Mouse (Mus musculus) embryonic facial prominence, embryonic 14.5 days (tissue): ENCODE data around the gene Mad1l1. TPM values are rescaled to one million over a fixed set of nuclear protein-coding genes. Genes with fewer than 3 reads are reported as not detected.
"Not testable (repeated sequence)": the region's sequence is repeated elsewhere in the genome, so short reads cannot be mapped to it uniquely, and the experiment has no call there.

Experiments
- ATAC-seq: fragments of 200-750 bp; cut with Nextera tagmentation; 2 replicates; pipeline ENCODE4 v1.8.0; 2017; ENCODE audit warnings: low read depth, moderate number of reproducible peaks, moderate TSS enrichment
- DNase-seq: peaks from one replicate; pipeline ENCODE4 v3.0.0-alpha.2; 2015; ENCODE audit warnings: low spot score
- H3K27ac ChIP-seq: fragments of 300-500 bp; sonication (generic); replicated peaks from 2 replicates; pipeline ENCODE4 v1.5.1; 2014; ENCODE audit warnings: low read depth, mild to moderate bottlenecking, low read length, moderate library complexity
- H3K27me3 ChIP-seq: fragments of 300-500 bp; sonication (generic); replicated peaks from 2 replicates; pipeline ENCODE4 v1.6.1; 2014; ENCODE audit warnings: low read length; ENCODE audit not compliant: control insufficient read depth, insufficient read depth
- H3K36me3 ChIP-seq: fragments of 300-500 bp; sonication (generic); 2 replicates; pipeline ENCODE4 v1.6.1; 2014; ENCODE audit warnings: low read length, mixed read lengths; ENCODE audit not compliant: control insufficient read depth, insufficient read depth
- H3K4me1 ChIP-seq: fragments of 300-500 bp; sonication (generic); 2 replicates; pipeline ENCODE4 v1.6.1; 2014; ENCODE audit warnings: antibody characterized with exemption, low read length; ENCODE audit not compliant: control insufficient read depth, insufficient read depth
- H3K4me2 ChIP-seq: fragments of 300-500 bp; sonication (generic); 2 replicates; pipeline ENCODE4 v1.6.1; 2014; ENCODE audit warnings: low read depth, mild to moderate bottlenecking, low read length, moderate library complexity, mixed read lengths
- H3K4me3 ChIP-seq: fragments of 300-500 bp; sonication (generic); 2 replicates; pipeline ENCODE4 v1.5.1; 2014; ENCODE audit warnings: low read depth, mild to moderate bottlenecking, low read length
- H3K9ac ChIP-seq: fragments of 300-500 bp; sonication (generic); 2 replicates; pipeline ENCODE4 v1.6.1; 2014; ENCODE audit warnings: low read depth, mild to moderate bottlenecking, low read length, moderate library complexity, mixed read lengths
- H3K9me3 ChIP-seq: fragments of 300-500 bp; sonication (generic); 2 replicates; pipeline ENCODE4 v1.6.1; 2016; ENCODE audit warnings: low read length; ENCODE audit not compliant: control insufficient read depth
- WGBS: fragments of 180-500 bp; shearing (Covaris S2); extraction: QIAGEN DNeasy Blood & Tissue Kit; methylation state at CpG from one replicate; pipeline ENCODE4 v1.1.7; 2014; 5-methylcytosine and 5-hydroxymethylcytosine counted together
- polyA plus RNA-seq: library from polyadenylated mRNA; unstranded; fragments of >200 nt; fragmentation: Nextera tagmentation; extraction: Ambion mirVana; gene quantifications from 2 replicates; pipeline ENCODE4 v1.2.1, GENCODE M21; 2014

Gene Mad1l1
- polyA plus RNA-seq, 1 experiment from 2014 or later = 38.0 TPM

DNA sequence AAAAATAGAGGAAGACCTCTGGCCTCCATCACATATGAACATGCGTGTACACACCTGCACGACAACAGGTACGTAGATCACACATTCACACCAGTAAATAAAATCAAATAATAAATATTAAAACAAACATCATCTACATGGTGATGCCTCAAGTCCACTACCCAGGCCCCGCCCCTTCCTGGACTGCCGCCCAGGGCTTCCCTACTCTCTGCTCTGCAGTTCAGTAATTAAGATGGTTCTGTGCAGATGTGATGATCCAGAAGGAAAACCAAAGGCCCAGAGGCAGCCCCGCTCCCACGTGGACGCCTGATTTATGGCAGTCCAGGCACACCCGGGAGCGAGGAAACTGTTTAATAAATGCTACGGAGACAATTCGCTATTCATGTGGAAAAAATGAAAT, 323.0 kb downstream of the Mad1l1 start:
- not testable (repeated sequence) for H3K9me3 ChIP-seq, H3K27ac ChIP-seq, H3K4me3 ChIP-seq, DNase-seq, H3K4me1 ChIP-seq, H3K27me3 ChIP-seq, H3K9ac ChIP-seq, ATAC-seq, H3K36me3 ChIP-seq, H3K4me2 ChIP-seq
- WGBS = 66% methylated on average over 11 of the region's 12 CpGs

DNA sequence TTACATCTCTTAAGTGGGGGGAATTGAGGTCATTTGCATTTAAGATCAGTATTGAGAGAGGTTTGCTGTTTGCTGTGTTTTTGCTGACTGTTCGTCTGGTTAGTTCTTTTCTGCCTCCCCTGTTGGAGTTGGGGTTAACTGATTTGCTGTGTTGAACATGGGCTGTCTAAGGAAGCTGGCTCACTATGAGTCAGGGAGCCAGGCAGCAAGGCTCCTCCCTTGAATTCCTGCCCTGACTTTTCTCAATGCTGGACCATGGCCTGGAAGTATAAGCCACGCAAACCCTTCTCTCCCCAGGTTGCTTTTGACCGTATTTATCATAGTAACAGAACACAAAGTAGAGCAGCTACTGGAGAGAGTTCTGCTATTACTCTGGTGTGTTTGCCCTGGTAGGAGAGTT, 329.8 kb downstream of the Mad1l1 start:
- no peak overlapping the region for H3K4me3 ChIP-seq
- H3K4me2 ChIP-seq = no peak overlapping the region
- no peak overlapping the region for H3K27ac ChIP-seq
- H3K4me1 ChIP-seq = no peaks in the 10 kb centered on the region; the same call in 1 of the 2 replicates
- H3K9ac ChIP-seq = no peak overlapping the region
- no peaks in the 10 kb centered on the region for H3K27me3 ChIP-seq
- H3K36me3 ChIP-seq = no peaks in the 10 kb centered on the region
- peaks cover 25% of the 10 kb centered on the region for H3K9me3 ChIP-seq
- 91% methylated on average over 3 of the region's 3 CpGs for WGBS
- DNase-seq (no peak), ATAC-seq (no peak)

DNA sequence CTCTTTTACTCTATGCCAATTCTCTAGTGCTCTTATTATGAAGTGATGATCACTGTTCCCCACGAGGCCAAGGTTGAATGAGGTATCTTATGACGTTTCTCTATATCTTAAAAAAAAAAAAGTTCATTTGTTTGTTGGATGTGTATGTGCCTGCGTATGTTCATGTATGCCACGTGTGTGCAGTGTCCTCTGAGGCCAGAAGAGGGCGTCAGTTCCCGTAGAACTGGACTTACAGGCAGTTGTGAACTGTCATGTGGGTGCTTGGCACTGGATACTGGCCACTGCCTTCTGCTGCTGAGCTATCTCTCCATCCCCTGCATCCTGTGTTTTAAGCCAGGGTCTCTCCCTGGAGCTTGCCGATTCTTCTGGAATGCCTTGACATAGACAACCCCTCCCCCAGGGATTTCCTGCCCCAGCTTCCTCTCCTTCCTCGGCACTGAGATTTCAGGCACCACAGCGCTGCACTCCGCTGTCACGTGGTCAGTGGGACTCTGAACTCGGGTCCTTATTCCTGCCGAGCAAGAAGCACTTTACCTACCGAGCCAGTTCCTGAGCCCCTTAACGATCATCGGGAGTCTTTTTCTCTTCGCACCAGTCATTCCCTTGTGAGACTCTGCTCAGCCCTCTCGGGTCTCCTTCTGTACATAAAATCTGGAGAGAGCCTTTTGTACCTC, 336.1 kb downstream of the Mad1l1 start:
- no peaks in the 10 kb centered on the region; the same call in 1 of the 2 replicates for H3K27me3 ChIP-seq
- H3K4me1 ChIP-seq = no peaks in the 10 kb centered on the region
- no peak overlapping the region for H3K4me3 ChIP-seq
- H3K4me2 ChIP-seq = no peak overlapping the region
- H3K9me3 ChIP-seq = peaks cover 12% of the 10 kb centered on the region
- WGBS = 39% methylated on average over 17 of the region's 18 CpGs
- no peak overlapping the region for H3K9ac ChIP-seq
- H3K27ac ChIP-seq = no peak overlapping the region
- no peak for DNase-seq
- H3K36me3 ChIP-seq = no peaks in the 10 kb centered on the region
- ATAC-seq = no peak

DNA sequence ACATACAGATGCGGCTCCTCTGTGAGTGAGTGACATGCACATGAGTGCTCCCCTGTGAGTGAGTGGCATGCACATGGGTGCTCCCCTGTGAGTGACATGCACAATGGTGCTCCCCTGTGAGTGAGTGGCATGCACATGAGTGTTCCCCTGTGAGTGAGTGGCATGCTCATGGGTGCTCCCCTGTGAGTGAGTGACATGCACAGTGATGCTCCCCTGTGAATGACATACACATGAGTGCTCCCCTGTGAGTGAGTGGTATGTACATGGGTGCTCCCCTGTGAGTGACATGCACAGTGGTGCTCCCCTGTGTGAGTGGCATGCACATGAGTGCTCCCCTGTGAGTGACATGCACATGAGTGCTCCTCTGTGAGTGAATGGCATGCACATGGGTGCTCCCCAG, 339.4 kb downstream of the Mad1l1 start:
- no peak for DNase-seq
- Histone ChIP-seq H3K9ac (no peak overlapping the region), H3K27ac (no peak overlapping the region), H3K4me3 (no peak overlapping the region), H3K36me3 (no peaks in the 10 kb centered on the region), H3K27me3 (peaks cover 2% of the 10 kb centered on the region; the same call in 1 of the 2 replicates), H3K4me1 (no peaks in the 10 kb centered on the region), H3K4me2 (no peak overlapping the region), H3K9me3 (no peaks in the 10 kb centered on the region)
- WGBS = 89% methylated on average over 1 of the region's 1 CpGs
- no peak for ATAC-seq

DNA sequence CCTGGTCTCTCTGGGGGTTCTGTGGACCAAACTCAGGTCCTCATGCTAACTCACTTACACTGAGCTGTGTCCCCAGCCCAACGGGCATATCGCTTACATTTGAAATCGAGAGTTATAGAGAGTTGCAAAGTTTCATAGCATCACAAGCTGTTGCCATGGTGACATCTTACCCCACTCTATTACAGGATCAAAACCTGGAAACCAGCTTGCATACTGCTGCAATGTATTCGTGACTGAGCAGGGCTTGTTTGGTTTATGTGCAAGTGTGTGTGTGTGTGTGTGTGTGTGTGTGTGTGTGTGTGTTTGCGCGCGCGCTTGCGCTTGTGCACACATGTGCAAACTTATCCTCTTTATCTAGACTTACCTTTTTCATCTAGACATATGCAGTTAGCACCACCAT, 342.0 kb downstream of the Mad1l1 start:
- WGBS = 81% methylated on average over 9 of the region's 9 CpGs
- no peak for DNase-seq
- no peak overlapping the region for H3K27ac ChIP-seq
- H3K36me3 ChIP-seq = no peaks in the 10 kb centered on the region
- no peak overlapping the region for H3K9ac ChIP-seq
- no peak overlapping the region for H3K4me3 ChIP-seq
- no peak overlapping the region for H3K4me2 ChIP-seq
- H3K9me3 ChIP-seq = no peaks in the 10 kb centered on the region
- no peak; the same call in 1 of the 2 replicates for ATAC-seq
- H3K4me1 ChIP-seq = no peaks in the 10 kb centered on the region
- H3K27me3 ChIP-seq = 0 out of 2 replicates have a peak, but pooled peaks cover 2% of the 10 kb centered on the region

DNA sequence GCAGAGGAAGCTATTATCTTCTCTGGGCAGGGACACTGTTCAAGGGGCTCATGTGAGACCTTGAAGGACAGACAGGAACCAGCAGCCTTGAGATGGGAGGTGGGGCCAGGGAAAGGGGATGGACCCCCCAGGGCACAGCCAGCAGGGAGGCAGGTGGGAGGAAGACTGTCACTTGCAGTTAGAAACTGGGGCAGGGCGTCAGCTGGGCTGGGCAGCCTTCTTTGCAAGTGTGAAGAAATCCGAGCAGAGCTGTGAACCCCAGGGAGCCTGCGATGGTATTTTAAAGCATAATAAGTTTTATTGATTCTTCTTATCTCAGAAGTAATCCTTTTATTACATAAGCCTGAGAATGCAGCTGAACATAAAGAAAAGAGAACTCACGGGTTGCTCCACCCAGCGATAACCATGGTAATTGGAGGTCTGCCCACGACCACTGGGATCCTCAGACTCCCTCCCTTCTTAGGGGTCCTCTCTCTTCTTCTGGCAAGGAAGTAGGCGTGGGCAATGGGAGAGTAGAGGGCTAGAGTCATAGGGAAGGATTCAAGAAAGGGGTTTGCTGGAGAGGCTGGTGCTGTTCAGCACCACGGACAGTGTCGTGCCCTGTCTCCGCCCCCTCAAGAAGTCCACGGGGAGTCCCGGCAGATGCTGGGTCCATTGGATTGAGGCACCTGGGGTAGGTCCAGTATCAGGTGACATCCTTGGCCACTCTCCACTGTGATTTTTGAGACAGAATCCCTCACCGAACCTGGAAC, 342.7 kb downstream of the Mad1l1 start:
- peak; percentile 40 for DNase-seq
- no peak overlapping the region for H3K27ac ChIP-seq
- no peaks in the 10 kb centered on the region for H3K9me3 ChIP-seq
- no peak overlapping the region for H3K4me2 ChIP-seq
- no peak overlapping the region for H3K9ac ChIP-seq
- ATAC-seq = 0 out of 2 replicates have a peak, but pooled peaks have one; percentile 18
- H3K27me3 ChIP-seq = 0 out of 2 replicates have a peak, but pooled peaks cover 2% of the 10 kb centered on the region
- H3K36me3 ChIP-seq = no peaks in the 10 kb centered on the region
- H3K4me1 ChIP-seq = no peaks in the 10 kb centered on the region
- H3K4me3 ChIP-seq = no peak overlapping the region
- WGBS = 12% methylated on average over 13 of the region's 13 CpGs

DNA sequence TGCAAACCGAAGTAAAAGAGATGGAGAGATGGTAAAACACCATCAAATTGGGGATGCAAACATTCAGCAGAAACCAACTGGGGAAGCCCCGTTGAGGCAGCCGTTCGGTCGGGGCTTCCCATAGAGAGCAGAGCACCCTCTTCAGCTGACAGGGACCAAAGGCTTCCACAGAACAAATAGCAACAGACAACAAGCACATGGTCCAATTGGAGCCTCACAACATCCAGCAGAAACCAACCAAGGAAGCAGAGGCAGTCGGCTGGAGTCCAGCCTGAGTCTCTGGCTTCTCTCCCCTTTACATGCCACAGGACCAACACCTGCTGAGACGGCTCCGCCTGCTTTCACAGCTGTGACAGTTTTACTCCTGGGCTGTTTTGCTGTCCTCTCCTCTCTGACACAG, 343.9 kb downstream of the Mad1l1 start:
- H3K27me3 ChIP-seq = peaks cover 5% of the 10 kb centered on the region; the same call in 1 of the 2 replicates
- H3K36me3 ChIP-seq = no peaks in the 10 kb centered on the region
- H3K4me1 ChIP-seq = no peaks in the 10 kb centered on the region
- H3K4me2 ChIP-seq = no peak overlapping the region
- WGBS = 46% methylated on average over 8 of the region's 8 CpGs
- no peak overlapping the region for H3K27ac ChIP-seq
- H3K9ac ChIP-seq = no peak overlapping the region
- H3K9me3 ChIP-seq = no peaks in the 10 kb centered on the region
- H3K4me3 ChIP-seq = no peak overlapping the region
- DNase-seq (no peak), ATAC-seq (no peak)

DNA sequence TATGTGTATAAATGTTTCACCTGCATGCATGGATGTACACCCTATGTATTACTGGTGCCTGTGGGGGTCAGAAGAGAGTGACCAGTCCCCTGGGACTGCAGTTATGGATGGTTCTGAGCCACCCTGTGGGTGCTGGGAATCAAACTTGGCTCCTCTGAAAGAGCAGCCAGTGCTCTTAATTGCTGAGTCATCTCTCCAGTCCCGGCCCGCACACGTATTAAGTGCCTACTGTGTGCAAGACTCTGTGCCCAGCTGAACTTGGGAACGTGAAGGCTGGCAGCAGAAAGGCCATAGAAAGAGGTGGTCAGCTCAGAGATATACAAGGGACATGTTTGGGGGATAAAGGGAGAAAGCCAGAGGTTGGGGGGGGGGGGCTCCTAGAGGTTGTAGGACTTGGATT, 344.8 kb downstream of the Mad1l1 start:
- DNase-seq = no peak
- no peaks in the 10 kb centered on the region for H3K4me1 ChIP-seq
- H3K4me2 ChIP-seq = no peak overlapping the region
- no peak for ATAC-seq
- H3K9me3 ChIP-seq = no peaks in the 10 kb centered on the region
- no peaks in the 10 kb centered on the region for H3K36me3 ChIP-seq
- 78% methylated on average over 4 of the region's 4 CpGs for WGBS
- H3K27ac ChIP-seq = no peak overlapping the region
- no peak overlapping the region for H3K4me3 ChIP-seq
- H3K9ac ChIP-seq = no peak overlapping the region
- peaks cover 10% of the 10 kb centered on the region; the same call in 1 of the 2 replicates for H3K27me3 ChIP-seq
